Mouse (Mus musculus) urinary bladder, postnatal 25 days (tissue): ENCODE data around the gene Xkr7.

Experiments
- DNase-seq: peaks from one replicate; pipeline ENCODE4 v3.0.0; 2022; ENCODE audit warnings: low spot score

Xkr7 gene

DNA sequence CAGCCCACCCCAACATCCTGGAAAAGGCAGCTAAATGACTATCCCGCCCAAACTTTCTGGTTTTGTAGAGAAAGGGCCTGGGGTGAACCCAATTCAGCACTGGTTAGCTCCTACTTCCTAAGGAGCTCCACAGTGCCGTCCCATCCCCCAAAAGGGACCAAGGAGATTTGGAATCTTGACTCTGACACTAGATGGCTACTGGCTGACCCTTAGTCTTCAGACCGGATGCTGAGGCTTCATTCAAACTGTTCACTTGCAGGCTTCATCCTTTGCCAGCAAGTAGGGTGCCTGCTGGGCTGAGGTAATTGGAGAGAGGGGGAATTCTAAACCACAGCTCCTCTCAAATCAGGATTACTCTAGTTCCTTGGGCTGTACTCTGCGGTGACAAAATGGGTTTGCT is 1.3 kb downstream of the Xkr7 start:
- DNase-seq = no peak

DNA sequence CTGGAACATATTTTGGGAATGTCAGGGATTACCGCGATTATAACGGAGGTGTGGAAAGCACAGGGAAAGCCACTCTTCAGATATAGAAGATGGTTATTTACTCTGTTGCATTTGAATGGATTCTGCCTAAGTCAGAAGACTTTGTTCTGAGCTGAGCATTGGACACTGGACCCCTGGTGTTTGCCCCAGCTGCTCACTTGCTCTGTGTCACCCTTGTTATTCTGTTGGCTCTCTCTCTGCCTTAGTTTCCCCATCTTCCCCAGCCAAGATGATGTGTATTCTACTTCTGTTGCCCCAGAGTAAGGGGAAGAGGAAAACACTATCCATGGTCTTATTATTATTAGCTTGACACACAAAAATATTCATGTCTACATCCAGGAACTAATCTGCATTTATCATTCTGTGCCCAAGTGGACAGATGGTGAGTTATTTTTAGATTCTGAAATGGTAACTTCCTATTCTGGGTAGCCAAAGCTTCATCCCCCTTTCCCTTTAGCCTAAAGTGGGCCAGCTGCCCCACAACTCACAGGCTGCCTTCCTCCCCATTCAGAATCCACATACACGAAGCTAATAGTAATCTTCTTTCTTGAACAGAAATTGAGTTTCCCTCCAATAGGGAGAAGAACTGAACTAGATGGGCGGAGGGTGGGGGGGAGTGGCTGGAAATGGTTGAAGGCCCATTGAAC is 2.0 kb downstream of the Xkr7 start:
- no peak for DNase-seq

DNA sequence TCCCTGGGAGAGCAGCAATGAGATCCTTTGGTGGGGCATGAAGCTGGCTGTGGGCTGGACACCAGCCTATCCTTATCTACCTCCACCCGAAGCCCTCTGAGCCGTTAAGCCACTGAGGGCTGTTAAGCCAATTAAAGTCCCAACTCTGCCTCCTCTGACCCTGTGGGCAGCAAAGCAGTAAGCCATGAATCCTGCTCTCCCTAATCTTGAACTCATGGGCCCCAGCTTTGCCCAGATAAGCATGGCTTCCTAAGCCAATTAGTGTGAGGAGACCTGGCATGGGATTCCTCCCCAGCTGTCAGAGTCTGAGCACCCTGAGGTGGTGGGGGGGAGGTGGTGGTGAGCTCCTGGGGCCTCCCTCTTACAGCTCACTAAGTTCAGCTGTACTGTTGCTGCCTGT is 5.0 kb downstream of the Xkr7 start:
- DNase-seq = no peak

DNA sequence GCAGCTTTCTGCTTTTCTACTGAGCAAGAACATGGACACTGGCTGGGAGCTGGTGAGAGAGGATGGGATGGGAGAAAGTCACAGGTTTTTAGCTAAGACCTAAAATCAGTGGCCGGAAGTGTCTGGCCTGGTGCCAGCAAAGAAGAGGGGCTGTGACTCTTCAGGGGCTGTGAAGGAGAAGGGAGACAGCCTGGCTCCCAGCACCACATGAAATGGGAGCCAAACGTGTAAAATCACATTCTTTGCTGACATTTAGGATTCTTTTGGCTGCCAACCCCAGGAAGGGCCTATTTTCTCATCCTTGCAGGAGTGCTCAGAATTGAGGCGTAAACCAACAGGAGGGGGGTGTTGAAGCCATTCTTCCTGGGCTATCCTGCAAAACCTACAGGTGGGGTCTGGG is 12.2 kb downstream of the Xkr7 start:
- DNase-seq = no peak

DNA sequence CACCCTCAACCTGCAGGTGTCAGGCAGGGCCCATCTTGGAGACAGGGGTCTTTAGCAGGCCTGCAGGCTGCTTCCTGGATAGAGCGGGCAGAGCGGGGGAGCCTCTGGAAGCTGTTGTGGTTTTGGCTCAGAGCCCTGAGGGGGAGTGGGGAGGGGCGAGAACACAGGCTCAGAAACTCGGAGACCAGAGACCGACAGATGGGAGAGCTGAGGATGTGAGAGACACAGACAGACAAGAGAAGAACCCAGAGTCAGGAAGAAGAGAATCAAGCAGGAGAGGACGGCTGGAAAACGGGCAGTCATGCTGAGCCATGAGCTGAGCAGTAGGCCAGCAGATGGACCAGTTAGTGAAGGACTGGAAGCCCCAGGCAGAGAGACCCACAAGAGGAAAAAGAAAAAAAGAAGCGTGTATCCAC is 14.2 kb downstream of the Xkr7 start:
- no peak for DNase-seq

DNA sequence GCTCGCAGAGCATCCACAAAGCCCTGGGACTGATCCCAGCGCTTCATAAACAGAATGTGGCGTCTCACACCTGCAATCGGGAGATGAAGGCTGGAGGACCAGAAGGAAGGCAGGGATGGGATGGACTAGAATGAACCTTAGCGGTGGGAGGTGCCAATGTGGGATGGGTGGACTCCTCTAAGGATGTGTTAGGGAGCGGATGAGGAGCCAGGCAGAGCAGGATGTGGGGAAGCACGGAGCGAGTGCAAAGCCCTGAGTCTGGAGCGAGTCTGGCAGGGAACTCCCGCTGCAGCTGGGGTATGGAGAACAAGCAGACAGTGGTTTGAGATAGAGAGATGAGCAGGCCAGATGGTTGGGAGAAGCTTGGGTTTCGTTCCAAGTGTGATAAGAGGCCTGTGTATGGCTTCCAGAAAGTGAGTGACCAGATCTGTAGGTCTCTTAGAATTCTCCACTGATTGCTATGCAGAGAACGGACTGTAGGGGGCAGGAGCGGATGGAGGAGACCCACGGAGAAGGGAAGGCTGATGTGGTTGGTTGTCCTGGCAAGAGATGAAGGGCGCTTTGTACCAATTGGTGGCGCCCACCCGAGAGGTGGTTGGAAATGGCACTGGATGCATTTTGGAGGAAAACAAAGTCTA is 16.3 kb downstream of the Xkr7 start:
- peak; percentile 28 for DNase-seq

DNA sequence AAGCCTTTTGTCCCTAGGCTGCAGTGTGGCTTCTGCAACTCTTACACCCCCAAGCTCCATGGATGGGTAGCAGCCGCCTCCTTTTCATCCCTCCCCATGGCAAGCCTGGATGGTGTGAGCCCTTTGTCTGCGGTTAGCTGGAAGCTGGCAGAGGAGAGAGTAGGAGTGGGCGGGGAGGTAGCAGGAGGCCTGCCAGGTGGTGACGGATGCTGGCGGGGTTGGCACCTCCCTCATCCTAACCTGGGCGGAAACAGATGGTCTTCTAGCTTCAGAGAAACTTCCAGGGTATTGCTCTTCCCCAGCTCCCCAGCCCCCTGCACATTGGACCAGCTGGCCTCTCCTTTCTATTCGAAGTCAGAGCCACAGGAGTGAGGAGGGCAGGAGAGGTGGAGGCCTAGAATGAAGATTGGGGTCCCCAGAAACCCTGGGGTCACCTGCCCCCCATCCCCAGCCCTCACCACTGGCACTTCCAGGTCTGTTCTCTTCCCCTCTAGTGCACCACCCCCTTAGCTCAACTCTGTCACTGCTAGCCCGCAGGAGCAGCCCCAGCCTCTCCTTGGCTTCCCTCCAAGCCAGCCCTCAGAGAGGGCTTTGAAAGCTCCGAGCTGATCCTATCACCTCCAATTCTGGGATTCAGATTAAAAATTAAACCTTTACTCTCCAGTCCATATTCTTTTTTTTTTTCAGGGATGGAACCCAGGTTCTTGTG is 17.8 kb downstream of the Xkr7 start:
- DNase-seq = no peak

DNA sequence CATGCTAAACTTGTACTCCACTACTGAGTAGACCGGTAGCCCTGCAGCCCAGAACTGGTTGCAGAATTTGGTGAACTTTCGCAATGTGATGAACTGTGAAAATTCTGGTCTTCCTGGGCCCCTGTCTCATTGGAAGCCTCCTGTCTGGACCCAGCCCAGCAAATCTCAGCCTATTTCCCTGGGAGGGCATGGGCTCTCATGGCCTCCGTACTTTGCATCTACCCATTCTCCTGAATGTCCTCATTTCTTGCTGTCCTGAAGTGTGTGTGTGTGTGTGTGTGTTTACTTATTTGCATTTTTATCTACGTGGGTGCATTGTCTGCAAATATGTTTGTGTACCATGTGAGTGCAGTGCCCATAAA is 18.3 kb downstream of the Xkr7 start:
- no peak for DNase-seq

DNA sequence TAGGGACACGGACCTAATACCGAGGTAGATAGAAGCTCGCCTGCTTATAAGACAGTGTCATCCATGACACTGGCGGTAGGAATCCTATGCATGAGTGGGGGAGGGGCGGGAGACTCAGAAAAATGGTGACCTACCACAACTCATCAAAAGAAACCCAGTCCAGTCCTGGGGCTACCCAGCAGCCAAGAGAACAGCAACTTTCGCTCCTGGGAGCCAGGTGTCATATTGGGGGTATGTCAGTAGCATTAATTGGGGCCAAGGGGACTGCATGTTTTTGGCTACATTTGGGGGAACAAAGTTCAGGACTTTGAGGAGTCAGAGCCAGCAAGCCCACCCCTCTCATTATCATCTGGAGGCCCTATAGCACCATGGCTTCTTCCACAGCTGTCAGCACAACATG is 19.4 kb downstream of the Xkr7 start:
- DNase-seq = no peak

DNA sequence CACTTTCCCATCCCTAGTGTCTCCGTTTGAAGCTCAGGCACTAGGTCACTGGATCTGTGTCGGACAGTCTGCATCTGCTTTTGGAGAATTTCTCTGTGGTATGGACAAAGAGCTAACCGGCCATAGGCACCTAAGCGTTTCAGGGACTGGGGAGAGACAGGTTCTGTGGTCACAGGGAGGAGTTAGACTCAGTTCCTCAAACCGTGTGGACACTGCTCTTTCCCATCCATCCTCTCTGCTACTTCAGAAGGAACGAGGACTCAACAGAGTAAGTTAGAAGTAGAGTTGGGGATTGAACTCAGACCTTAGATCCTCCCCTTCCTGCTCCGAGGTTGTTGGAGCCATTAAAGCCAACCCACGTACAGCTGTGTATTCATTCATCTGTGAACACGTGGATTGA is 19.9 kb downstream of the Xkr7 start:
- DNase-seq = no peak

DNA sequence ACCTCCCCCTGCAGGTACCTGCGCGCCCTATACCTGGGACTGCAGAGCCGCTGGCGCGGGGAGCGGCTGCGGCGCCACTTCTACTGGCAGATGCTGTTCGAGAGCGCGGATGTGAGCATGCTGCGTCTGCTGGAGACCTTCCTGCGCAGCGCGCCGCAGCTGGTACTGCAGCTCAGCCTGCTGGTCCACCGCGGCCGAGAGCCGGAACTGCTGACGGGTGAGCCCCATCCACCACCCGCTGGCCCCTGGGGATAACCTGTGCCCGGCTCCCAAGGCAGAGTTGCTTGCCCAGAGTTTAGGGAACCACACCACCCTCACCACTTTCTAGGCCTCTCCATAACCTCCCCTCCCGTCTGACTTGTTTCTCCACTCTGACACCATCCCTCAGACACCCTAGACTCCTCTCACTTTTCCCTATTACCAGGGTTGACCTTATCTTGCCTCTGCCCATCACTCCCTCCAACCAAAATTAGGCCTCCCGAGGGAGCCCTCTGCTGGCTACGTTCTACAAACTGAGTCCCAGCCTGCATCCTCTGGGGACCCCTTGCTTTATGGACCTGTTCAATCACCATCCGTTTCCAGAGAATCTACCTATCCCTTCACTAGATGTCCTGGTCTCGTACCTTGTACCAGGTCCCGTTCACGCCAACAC is 21.2 kb downstream of the Xkr7 start:
- DNase-seq = no peak

DNA sequence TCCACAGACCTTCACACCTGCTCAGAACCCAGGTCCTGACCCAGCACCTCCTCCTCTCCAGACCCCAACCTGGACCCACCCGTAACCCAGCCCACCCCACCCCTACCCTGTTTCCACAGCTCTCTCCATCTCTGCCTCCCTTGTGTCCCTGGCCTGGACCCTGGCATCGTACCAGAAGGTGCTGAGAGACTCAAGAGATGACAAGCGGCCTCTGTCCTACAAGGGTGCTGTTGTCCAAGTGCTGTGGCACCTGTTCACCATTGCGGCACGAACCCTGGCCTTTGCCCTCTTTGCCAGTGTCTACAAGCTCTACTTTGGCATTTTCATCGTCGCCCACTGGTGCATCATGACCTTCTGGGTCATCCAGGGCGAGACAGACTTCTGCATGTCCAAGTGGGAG is 22.2 kb downstream of the Xkr7 start:
- no peak for DNase-seq

DNA sequence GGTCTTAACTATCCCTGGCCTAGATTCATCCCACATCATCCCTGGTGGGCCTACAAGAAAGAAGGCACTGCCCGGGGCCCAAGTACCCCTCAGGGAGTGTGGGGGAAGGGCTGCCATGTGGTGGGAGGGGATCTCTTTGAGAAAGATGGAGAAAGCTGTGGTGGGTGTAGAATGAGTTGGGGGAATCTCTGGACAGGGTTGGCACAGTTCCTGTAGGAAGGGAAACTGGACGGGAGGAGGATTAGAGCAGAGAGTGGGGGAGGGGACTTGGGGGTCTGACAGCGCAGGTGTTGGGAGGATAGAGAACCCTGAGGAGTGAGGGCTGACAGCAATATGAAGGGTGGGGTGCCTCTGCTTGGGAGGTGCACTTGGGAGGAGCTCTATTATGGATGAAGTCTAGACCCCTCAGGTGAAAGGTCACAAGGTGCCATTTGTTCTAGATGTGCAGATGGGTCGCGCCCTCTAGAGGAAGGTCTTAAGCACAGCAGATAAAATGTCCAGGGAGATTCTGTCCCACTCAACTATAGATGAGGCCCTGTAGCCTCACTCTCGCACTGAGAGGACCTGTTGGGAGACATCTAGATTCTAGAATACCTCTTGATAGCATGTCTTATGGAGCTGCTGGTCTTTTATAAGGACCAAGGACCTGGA is 23.7 kb downstream of the Xkr7 start:
- no peak for DNase-seq

DNA sequence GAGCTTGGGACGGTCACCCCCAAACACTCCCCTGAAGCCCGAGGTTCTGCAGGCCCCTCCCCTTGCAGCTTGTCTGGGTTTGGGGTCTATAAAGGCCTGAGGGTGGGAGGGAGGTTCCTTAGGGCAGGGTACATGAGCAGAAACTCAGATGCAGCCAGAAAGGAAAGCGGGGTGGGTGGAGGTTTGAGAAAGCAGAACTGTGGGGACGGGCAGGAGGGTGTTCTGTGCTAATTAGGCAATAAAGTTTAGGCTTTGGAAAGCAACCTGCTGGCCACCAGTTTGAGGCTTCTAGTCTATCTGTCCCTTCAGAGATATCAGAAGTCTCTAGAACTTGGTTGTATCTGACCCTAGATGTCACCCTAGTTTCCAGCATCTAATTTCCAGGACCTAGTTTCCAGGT is 26.7 kb downstream of the Xkr7 start:
- no peak for DNase-seq

DNA sequence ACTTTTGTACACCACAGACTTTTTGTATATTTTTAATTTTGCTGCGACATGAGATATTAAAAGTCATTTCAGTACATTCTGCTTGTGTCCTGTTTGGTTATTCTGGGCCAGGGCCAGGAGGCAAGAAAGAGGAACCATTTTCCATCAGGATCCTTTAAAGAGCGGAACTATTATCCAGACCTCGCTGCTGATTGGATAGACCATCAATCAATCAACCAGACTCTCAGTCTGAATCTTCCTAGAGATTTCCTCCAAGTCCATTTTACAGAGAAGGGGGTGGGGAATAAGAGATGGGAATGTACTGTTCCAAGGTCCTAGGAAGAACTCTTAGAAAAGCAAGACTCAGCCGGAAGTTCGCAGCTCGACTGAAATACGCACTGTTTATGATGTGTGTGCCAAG is 28.6 kb downstream of the Xkr7 start:
- no peak for DNase-seq

DNA sequence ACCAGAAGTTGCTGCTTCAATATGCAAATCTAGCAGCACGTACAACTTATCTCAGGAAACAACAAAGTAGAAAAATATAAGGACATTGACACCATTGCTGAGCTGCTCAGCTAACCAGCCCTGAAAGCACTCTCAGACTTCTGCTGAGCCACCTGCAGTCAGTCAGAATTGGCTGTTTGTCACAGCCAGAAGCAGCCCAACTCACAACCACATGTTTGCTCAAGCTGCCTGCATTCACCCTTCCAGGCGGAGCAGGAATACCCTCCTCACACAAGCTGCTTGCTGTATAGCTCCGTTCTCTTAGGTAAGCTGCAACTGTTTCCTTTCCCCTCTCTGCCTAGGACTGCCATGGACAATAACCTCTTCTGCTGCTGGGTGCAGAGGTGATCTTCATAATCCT is 31.7 kb downstream of the Xkr7 start:
- DNase-seq = no peak

DNA sequence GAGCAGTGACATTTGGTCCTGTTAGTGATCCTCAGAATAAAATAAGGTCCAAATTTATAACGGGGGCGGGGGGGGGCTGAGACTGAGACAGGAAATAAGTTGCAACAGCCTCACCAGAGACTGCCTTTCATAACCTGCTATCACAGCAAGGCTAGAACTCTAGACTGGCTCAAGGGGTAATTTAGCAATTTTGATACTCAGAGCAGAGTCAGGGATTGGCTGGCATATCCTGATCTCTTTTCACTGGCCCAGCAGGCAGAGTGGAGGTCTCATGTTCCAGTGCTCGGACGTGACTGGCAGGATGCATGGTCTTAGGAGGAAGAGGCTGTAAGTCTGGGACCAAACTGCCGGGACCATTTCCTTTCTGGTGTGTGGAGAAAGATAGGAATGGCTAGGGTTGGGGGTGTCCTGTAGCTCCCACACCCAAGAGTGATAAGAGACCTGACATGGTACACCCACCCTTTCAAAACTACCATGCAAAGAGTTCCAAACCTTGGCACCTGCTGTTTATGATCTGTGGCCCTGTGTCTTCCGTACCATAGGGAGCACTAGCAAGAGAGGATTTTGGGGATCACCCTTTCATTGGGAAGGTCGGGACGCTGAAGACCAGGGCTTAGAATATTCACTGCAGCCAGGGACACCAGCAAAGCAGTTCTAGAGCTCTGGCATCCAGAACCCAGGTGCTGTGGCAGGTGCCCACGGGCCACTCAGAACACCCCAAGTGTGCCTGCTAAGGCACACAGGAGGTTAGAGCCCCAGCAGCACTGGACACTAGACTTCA is 32.7 kb downstream of the Xkr7 start:
- DNase-seq = no peak

DNA sequence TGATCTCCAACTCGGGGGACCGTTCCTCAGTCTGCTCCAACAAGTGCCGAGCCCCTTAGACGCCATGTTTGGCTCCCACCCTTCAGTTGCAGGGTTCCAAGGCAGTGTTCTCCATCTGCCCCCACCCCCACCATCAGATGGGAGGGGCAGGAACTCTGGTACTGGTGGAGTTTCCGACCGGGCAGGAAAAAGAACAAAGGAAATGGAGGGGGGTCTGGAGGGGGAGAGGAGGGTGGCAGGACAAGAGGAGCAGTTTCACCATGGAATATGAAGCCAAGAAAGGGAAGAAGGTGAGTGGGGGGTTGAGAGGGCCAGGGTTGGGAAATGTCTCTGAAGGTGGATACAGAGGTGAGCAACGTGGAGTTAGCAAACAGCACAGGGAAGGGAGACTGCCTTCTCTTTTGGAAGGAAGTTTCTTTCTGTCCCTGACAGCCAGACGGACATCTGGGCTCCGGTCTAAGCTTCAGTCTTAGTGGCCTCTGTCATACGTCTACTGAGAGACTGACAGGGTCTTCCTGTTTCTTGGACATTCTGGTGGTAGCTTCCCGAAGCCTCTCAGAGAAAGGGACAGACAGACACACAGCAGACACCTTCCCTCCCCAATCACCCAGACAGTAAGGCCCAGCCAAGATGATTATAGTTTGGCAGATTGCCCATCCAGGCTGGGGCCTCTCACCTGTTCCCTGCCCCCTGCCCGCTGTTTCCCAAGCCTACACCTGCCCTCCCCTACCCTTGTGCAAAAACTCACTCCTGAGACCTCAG is 34.3 kb downstream of the Xkr7 start, which contains the start of gene Ccm2l:
TSS of gene Ccm2l (plus strand) at position 209 of the 762 bp plus-strand sequence.
- DNase-seq = no peak

DNA sequence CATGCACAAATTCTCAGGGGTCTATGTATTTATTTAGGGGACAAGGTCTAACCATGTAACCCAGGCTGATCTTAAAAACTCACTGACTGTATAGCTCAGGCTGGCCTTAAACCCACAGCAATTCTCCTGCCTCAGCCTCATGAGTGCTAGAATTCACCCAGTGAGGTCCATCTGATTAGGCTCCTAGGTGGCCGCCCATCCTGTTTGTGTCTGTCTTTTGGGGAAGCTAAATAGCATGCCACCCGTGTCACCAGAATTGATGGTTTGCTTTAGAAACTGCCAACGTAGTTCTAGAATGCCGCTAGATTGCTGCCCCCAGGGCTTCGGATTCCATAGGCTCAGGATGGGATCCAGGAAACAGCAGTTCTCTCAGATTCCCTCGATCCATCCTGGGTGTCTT is 35.3 kb downstream of the Xkr7 start:
- no peak for DNase-seq

DNA sequence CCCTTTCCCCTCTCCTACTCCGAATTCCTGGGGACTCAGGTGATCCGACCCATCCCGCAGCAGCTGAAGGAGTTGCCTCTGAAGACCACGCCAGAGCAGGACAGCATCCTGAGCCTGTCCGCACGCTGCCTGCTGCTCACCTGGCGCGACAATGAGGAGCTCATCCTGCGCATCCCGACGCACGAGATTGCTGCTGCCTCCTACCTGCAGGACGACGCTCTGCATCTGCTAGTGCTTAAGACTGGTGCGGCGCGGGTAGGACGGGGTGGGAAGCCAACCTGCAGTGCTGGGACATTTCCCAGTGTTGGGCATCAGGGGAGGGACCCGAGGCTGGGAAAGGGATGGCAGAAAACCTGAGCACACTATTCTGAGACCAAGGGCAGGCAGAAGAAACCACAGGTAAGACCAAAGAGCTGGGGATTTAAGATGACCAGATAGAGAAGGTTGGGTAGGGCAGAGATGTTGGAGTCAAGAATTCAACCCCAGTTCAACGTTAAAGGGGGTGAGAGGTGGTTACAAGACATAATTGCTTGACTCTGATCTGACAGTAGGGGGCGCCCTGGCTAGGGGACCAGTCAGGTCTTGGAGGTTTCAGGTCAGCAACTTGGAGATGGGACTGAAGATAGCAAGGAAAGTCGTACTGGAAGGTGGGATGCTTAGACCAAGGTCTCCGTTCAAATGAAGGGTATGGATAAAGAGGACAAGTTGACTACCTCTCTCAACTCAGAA is 39.3 kb downstream of the Xkr7 start:
- DNase-seq = peak; percentile 26
